Mouse (Mus musculus): Measurements from ENCODE around the gene Efnb3.

GRCm38 (mm10) chr11:69591899-69592637 lies 32.1 kb upstream of the Efnb3 start:
- TF ChIP-seq CTCF (conservative IDR thresholded peaks at IDR 0.05 in 1 of 2, IDR thresholded peaks at IDR 0.05 in 1 of 2; ENCODE audit: low read depth in 2 of 2, low read length in 2 of 2): no peak
- TF ChIP-seq MAFK (IDR thresholded peaks at IDR 0.05; ENCODE audit: insufficient replicate concordance, low read length): no peak
- TF ChIP-seq EP300 (IDR thresholded peaks at IDR 0.05; ENCODE audit: low read length): no peak
- no peak for TF ChIP-seq MAX (IDR thresholded peaks at IDR 0.05; ENCODE audit: low read length)
- TF ChIP-seq SIN3A (IDR thresholded peaks at IDR 0.05; ENCODE audit: low read length): no peak
- no peak for TF ChIP-seq USF1 (IDR thresholded peaks at IDR 0.05; ENCODE audit: low read depth, low read length)
- TF ChIP-seq POLR2AphosphoS2 (IDR thresholded peaks at IDR 0.05; ENCODE audit: low read depth, low read length): no peak; the same call in 1 of the 2 replicates
